Mouse (Mus musculus): Measurements from ENCODE around the gene Sgtb.

- TF ChIP-seq GATA1 (IDR thresholded peaks at IDR 0.05; ENCODE audit: low read length) (no peak), TAL1 (IDR thresholded peaks at IDR 0.05; ENCODE audit: low read length) (no peak)
Measured at GRCm38 (mm10) chr13:104178650-104179121, 69.1 kb downstream of the Sgtb start, which contains the start of gene Trim23.
